Mouse (Mus musculus): ENCODE measurements around the gene Olfr385. TPM values are rescaled to one million over a fixed set of nuclear protein-coding genes. Genes with fewer than 3 reads are reported as not detected.
"Not testable (repeated sequence)": the region's sequence is repeated elsewhere in the genome, so short reads cannot be mapped to it uniquely, and the experiment has no call there.

Olfr385 gene
- not detected in 2 replicates for polyA plus RNA-seq (2012)

DNA sequence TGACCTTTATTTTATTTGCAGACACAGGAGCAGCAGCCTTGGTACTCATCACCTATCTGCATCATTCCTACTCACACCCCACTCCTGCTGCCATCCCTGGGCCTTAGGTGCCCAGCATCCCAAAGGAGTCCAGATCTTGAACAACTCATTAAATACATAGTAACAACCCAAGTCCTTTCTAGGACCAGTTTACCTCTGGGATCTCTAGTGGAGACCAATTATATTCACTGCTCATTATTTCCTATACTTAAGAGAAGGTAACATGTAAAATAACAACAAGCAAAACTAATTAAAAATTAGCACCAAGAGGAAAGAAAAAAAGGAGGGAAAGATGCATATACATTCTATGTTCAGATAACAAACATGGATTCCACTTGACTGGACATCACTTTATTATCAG, at the start of gene Olfr385:
Olfr385 (minus strand) TSS at position 101 of the 400 bp plus-strand sequence.
- no peaks in the 10 kb centered on the region for H3K36me3 ChIP-seq (ENCODE audit: control insufficient read depth)
- no peaks in the 10 kb centered on the region for H3K27me3 ChIP-seq (ENCODE audit: control insufficient read depth)
- H3K4me1 ChIP-seq (ENCODE audit: control insufficient read depth), result no peaks in the 10 kb centered on the region
- TF ChIP-seq GATA1 (IDR thresholded peaks at IDR 0.05; ENCODE audit: low read length), result no peak
- TF ChIP-seq TAL1 (IDR thresholded peaks at IDR 0.05; ENCODE audit: low read length), result no peak
- no peak within 1 kb of the TSS for H3K4me3 ChIP-seq (replicated peaks)
- H3K9me3 ChIP-seq (ENCODE audit: control insufficient read depth, low read length), result no peaks in the 10 kb centered on the region

DNA sequence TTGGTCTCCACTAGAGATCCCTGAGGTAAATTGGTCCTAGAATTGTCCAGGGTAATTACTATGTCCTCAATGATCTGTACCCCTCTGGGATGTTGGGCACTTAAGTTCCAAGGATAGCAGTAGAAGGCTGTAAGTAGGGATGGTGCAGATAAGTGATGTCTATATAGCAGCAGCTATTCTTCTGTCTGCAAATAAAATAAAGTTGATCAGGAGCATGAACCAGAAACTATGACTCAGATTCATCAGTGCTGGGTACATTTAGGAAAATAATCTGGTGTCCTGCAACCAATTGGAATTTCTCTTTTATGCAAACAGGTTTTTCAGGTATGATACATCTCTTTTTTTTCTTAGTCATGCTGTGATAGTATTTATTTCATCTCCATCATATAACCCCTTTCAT, 5.5 kb upstream of the Olfr385 start, which contains the start of gene Olfr384:
Olfr384 (plus strand) TSS at position 301 of the 400 bp plus-strand sequence.
- Histone ChIP-seq H3K4me3 (replicated peaks) (no peak within 1 kb of the TSS), H3K27me3 (ENCODE audit: control insufficient read depth) (no peaks in the 10 kb centered on the region), H3K4me1 (ENCODE audit: control insufficient read depth) (no peaks in the 10 kb centered on the region), H3K36me3 (ENCODE audit: control insufficient read depth) (no peaks in the 10 kb centered on the region), H3K9me3 (ENCODE audit: control insufficient read depth, low read length) (no peaks in the 10 kb centered on the region)
- TF ChIP-seq GATA1 (IDR thresholded peaks at IDR 0.05; ENCODE audit: low read length), result no peak
- TF ChIP-seq TAL1 (IDR thresholded peaks at IDR 0.05; ENCODE audit: low read length), result no peak

DNA sequence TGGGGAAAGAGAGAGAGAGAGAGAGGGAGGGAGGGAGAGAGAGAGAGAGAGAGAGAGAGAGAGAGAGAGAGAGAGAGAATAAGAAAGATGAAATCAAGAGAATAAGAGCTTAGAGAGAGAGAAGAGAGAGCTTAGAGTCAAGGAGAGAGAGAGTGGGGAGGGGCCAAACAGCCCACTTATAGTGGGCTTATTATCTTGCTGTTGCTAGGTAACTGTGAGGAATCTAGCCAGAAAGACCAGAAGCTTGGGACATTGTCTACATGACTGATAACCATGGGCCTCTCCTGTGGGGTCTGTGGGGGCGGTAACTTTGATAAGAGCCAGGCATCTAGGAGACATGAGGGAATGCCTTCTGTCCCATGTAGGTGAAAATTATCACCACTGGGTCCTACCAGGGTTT, 9.6 kb downstream of the Olfr385 start:
- H3K27me3 ChIP-seq (ENCODE audit: control insufficient read depth); H3K9me3 ChIP-seq (ENCODE audit: control insufficient read depth, low read length); H3K4me3 ChIP-seq (replicated peaks); H3K4me1 ChIP-seq (ENCODE audit: control insufficient read depth); H3K36me3 ChIP-seq (ENCODE audit: control insufficient read depth): not testable (repeated sequence)

DNA sequence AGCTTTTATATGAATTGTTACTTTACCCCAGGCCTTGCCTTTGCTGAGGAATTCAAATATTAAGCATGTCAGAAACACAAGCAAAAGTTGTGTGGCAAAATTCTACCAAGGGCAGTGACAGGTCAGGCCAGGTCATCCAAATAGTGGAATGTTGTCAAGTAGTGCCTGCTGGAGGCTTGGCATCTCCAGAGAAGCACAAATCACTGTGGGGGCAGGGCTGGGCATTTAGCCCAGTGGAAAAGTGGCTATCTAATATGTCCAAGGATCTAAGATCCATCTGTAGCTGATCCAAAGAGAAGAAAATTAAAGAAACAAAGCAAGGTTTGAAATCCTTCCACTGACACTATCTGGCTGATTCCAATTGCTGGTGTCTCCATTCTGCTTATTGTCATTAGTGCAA, 12.9 kb downstream of the Olfr385 start:
- H3K9me3 ChIP-seq (ENCODE audit: control insufficient read depth, low read length), result peaks cover 5% of the 10 kb centered on the region
- TF ChIP-seq TAL1 (IDR thresholded peaks at IDR 0.05; ENCODE audit: low read length), result no peak
- H3K36me3 ChIP-seq (ENCODE audit: control insufficient read depth), result no peaks in the 10 kb centered on the region
- no peaks in the 10 kb centered on the region for H3K27me3 ChIP-seq (ENCODE audit: control insufficient read depth)
- no peaks in the 10 kb centered on the region; the same call in 1 of the 2 replicates for H3K4me1 ChIP-seq (ENCODE audit: control insufficient read depth)
- no peak overlapping the region for H3K4me3 ChIP-seq (replicated peaks)

Other genes starting within 250 kb of the Olfr385 start
- gene Olfr20, start 242.2 kb downstream of the Olfr385 start, polyA plus RNA-seq (2012), result not detected in 2 replicates
- gene Olfr376, start 221.8 kb downstream of the Olfr385 start, polyA plus RNA-seq (2012), result not detected in 2 replicates
- gene Olfr1, start 193.4 kb downstream of the Olfr385 start, polyA plus RNA-seq (2012), result not detected in 2 replicates
- gene Olfr378, start 164.5 kb downstream of the Olfr385 start, polyA plus RNA-seq (2012), result not detected in 2 replicates
- gene Olfr380, start 135.5 kb downstream of the Olfr385 start, polyA plus RNA-seq (2012), result not detected in 2 replicates
- not detected in 2 replicates for gene Olfr381, start 101.4 kb downstream of the Olfr385 start, polyA plus RNA-seq (2012)
- not detected in 2 replicates for gene Olfr382, start 75.8 kb downstream of the Olfr385 start, polyA plus RNA-seq (2012)
- not detected in 2 replicates for gene Olfr384, start 5.6 kb upstream of the Olfr385 start, polyA plus RNA-seq (2012)
- not detected in 2 replicates for gene Zfp735, start 95.8 kb upstream of the Olfr385 start, polyA plus RNA-seq (2012)
- not detected in 2 replicates for gene Olfr389, start 187.7 kb upstream of the Olfr385 start, polyA plus RNA-seq (2012)
- not detected in 2 replicates for gene Olfr390, start 190.0 kb upstream of the Olfr385 start, polyA plus RNA-seq (2012)
- not detected in 2 replicates for gene Olfr391-ps, start 210.0 kb upstream of the Olfr385 start, polyA plus RNA-seq (2012)
- gene Olfr392, start 224.0 kb upstream of the Olfr385 start, polyA plus RNA-seq (2012), result not detected in 2 replicates

Data from erythroblast, embryonic 14.5 days (primary cell).